Mouse (Mus musculus) kidney, postnatal 10 days (tissue): Measurements from ENCODE around the gene Foxa2.
A peak's percentile ranks its signal among the peaks of the same experiment; 100 is the strongest.

Source experiments
- DNase-seq: peaks from one replicate; pipeline ENCODE4 v3.0.0; 2021; ENCODE audit warnings: mixed read lengths

Gene Foxa2

DNA sequence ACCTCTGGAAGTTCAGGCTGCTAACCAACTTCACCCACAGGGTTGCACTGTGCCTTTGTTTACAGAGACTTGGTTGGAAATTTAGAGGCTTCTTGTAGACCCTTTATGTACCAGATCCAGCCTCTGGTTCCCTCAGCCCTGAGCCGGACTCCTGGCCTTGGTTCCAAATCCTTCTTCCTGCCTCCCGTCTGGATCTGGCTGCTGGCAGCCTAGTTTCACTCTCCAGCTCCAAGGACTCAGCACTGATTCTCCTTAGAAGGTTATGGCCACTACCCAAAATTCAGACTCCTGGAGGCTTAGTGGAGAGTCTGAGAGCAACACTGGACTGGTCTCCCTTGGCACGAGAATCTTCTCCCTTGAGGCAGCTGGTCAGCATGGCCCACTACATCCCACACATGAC, 43.3 kb downstream of the Foxa2 start:
- no peak for DNase-seq

DNA sequence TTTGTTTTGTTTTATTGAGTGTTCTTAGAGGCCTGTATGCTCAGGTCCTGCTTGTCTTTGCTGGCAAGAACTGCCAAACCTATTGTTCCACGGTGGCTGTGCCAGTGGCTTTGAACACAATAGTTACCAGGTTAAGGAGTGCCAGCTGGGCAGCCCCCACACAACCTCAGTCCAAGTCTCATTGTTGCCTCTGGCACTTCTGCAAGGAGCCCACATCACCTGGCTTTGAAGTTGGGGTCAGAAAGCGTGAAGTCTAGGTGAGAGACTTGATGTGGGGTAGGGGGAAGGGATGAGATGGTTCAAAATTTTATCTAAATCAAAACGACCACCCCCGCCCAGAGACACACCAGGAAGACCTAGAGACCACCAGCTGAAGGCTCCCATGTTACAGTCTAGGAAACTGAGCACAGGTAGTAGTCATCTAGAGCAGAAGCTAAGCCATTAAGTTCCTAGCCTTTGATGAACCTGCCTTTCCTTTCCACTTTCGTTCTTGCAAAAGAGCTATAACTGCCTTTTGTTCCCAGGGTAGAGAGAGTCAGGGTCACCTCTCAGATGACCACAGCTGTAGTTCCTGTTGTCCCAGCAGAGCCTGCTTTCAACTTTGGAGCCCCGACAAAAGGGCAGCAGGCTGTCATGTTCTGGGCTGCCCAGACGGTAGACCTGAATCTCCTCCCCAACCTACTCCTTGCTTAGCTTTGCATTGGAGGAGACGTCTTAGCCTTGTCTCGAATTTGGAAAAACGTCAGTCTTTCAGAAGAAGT, 48.4 kb downstream of the Foxa2 start:
- DNase-seq: no peak

DNA sequence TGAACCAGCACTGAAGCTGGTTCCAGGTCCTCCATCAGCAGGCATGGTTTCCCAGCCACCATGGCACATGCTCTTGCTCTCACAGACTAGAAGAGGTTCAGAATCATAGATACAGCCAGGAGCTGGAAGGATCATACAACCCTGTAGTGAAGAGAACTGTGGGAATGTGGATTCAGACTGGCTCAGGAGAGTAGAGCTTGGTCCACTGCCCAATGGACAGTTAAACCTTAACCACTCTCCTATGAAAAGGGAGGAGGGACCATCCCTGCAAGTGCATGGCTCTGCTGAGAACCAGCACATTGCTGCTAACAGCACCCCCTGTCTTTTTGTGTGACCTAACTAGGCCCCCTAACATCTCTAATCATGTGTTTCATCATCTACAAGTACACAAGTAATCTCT, 50.0 kb downstream of the Foxa2 start:
- peak; percentile 13 for DNase-seq

DNA sequence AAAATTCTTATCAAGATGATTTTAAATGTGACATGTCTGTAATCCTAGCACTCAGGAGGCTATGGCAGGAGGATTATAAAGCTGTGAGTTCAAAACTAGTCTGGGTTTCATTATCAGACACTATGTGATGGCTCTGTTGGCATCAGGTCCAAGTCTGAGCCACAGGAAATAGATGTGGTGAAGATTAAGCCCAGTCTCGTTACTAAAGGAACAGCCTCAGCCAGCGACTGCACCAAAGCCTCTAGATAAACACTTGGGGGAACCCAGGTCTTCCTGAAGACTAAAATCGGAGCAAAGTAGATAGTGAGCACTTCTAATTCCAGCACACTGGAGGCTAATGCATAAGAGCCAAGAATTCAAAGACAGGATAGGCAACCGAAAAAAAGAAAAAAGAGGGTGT, 52.9 kb downstream of the Foxa2 start:
- DNase-seq: no peak

DNA sequence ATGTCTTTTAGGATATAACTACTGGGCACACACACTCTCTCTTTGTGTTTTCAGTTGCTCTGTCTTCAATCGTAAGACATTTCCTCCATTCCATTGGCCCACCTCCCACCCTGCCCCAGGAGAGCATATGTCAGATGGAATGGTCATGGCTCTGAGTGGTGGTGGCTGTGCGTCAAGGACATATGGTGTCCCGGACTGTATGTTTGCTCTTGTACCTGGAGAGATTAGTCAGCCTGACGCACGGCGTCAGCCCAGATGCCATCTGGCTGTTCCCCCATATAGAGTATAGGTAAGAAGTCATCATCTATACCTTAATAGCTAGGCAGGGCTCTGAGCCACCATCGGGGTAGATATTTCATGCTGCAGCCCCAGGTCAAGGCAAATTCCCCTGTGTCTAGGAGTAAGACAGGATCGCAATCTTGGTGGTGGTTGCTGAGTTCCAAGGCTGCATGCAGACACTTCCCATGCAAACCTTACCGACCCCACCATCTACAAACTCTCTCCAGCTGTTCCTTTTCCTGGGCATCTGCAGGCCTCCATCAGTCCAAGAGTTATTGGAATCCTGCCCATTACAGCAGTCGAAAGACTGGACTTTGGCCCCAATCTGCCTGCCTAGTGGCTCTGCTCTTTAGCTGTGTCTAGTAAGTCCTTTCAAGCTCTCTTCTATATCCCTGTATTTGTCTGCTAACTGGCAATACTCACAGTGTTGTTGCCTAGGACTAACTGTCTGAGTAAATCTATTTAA, 53.7 kb downstream of the Foxa2 start:
- peak; percentile 44 for DNase-seq
